Mouse (Mus musculus): Measurements from ENCODE around the gene Ube2k.

DNA sequence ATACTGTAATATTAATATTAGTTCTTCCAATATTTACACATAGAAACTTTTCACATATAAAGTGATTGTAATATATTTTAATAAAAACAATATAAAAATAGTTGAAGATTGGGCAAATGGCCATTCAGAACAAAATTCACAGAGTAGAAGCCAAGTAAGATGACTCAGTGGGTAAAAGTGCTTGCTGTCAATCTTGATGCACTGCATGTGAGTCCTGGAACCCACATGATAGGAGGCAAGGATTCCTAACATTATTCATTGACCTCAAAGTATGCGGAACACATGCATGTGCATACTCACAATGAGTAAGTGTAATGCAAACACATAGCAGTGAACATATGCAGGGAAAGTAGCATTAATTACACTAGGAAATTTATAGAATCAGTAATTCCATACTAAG is 101.9 kb downstream of the Ube2k start:
- TF ChIP-seq POLR2A (IDR thresholded peaks at IDR 0.05; ENCODE audit: control insufficient read depth, low read depth, low read length) (no peak), CTCF (IDR thresholded peaks at IDR 0.05; ENCODE audit: control insufficient read depth, insufficient read depth, insufficient replicate concordance, low read depth, low read length) (no peak)
